Mouse (Mus musculus) cerebellum, adult 18-20 months (tissue): ENCODE measurements at regions not wholly inside any gene's neighbourhood (a gene's known extent, or its start where the extent isn't known, plus 50 kb on each side); places are given as distances from the start of the nearest gene placed in this dataset.

Experiments
- DNase-seq, 2 experiments: peaks; one replicate each; pipeline ENCODE4 v3.0.0; 2021

GRCm38 (mm10) chr16:73108021-73108452 is 799.9 kb downstream of the Robo1 start:
- peak; percentile 40 to 46 for DNase-seq

- DNase-seq, result peak; percentile 10 to 24
These were observed 799.5 kb downstream of the Robo1 start for GRCm38 (mm10) chr16:73107608-73108007.

GRCm38 (mm10) chr16:73105496-73105895 is 797.4 kb downstream of the Robo1 start:
- peak; percentile 73 for DNase-seq

GRCm38 (mm10) chr16:73100273-73100672 is 792.2 kb downstream of the Robo1 start:
- no peak for DNase-seq

- DNase-seq, result peak; percentile 21 to 34
These were observed 790.7 kb downstream of the Robo1 start for GRCm38 (mm10) chr16:73098760-73099159.

- DNase-seq, result no peak
These were observed 789.1 kb downstream of the Robo1 start for GRCm38 (mm10) chr16:73097176-73097575.

GRCm38 (mm10) chr16:73096091-73097083 is 788.3 kb downstream of the Robo1 start:
- DNase-seq, result no peak
